Mouse (Mus musculus) kidney, adult 8-10 months (tissue): ENCODE measurements around the gene Abcg4.
"Not testable (repeated sequence)": the region's sequence is repeated elsewhere in the genome, so short reads cannot be mapped to it uniquely, and the experiment has no call there.

ENCODE experiments used
- DNase-seq, 2 experiments: peaks; one replicate each; pipeline ENCODE4 v3.0.0; 2022

The Abcg4 gene

GRCm38 (mm10) chr9:44288076-44288958, at the start of gene Abcg4:
Abcg4 (minus strand) TSS chr9:44288615.
- DNase-seq: no peak

DNA sequence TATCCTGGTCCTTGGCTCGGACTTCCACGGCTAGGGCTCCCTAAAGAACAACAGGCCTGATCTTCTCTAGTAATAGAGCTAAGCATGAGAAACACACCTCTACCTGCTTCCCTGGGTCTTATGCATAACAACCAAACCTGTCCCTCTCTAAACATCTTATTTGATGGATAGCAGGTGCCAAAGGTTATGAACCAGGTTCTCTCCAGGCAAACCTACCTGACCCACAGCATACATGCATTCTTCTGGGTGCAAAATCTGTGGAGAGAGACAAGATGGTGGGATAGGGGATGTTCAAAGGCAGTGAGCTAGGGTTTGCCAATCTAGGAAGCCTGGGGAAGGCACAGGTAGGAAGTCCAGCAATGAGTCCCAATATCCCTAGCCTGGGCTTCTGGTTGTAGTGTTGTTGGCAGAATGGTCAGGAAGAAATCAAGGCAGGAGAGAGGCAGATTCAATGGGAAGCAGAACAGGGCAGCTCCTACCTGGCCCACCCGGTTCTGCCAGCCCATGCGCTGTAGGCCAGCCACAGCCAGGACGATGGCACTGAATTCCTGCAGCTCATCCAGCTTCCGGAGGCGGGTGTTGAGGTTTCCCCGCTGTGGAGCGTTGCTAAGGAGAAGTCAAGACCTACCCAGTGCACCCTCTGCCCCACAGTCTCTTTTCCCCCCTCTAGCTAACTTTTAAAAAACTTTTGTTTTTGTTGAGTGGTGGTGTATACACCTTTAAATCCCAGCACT, 49.2 kb upstream of the Abcg4 start:
- no peak for DNase-seq

DNA sequence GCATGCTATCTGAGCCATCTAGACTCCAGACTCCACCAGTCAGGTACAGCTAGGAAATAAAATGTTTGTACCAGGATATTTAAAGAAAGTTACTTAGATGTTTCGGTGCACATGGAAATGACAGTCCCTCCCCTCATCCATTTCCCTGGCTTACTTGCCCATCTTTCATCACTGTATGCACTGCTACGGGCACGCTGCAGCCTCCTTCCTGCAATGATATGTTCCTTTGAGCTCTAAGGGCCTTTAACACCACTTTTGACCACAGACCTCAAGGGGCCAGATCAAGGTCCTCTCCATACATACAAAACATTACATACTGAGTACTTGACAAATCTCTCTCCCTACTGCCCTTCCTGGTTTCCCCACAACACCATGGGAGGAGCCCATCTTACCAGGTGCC, 48.5 kb upstream of the Abcg4 start:
- DNase-seq: no peak

DNA sequence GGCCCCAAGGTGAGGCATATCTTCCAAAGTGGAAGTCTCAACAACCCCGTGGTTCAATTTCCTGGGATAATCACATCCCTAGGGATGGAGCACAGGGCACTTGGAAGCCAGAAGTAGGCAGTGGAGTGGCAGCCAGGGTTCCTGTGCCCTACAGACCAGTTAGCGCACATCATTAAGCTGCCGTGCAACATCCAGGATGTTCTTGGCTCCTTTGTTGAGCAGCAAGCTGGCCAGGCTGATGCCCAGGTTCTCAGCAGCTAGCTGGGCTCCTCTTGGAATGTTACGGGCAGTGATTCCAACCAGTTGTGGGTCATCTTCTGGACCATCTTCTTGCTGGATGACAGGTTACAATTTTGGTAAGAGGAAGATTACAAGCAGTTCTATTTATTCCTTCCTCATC, 48.1 kb upstream of the Abcg4 start:
- DNase-seq: not testable (repeated sequence)

- no peak for DNase-seq
These were observed 47.6 kb upstream of the Abcg4 start for GRCm38 (mm10) chr9:44336093-44336406.

- peak in 1 of 2 experiments; percentile 30 for DNase-seq
These were observed 47.1 kb upstream of the Abcg4 start for GRCm38 (mm10) chr9:44335331-44336092.

DNA sequence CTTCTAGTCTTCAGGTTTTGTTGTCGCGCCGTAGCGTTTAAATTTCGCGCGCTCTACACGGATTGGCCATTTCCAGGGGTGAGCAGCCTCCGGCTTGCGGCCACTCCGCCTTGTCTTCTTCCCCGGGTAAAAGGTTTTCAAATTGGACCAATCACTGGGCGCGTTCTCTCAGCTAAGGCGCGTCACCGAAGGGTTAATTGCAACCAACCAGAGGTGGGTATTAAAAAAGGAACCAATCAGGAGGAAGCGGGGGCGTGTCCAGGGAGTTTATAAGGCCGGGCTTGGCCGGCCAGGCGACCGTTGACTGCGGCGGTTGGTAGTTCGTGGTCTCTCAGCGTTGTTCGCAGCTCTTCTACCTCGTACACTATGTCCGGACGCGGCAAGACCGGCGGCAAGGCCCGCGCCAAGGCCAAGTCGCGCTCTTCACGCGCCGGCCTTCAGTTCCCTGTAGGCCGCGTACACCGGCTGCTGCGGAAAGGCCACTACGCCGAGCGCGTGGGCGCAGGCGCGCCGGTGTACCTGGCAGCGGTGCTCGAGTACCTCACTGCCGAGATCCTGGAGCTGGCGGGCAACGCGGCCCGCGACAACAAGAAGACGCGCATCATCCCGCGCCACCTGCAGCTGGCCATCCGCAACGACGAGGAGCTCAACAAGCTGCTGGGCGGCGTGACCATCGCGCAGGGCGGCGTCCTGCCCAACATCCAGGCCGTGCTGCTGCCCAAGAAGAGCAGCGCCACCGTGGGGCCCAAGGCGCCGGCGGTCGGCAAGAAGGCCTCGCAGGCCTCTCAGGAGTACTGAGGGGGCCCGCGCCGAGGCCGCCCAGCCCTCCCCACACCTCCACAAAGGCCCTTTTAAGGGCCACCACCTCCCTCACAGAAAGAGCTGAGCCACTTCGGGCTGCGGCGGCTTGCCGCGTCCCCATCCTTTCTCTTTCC, 46.2 kb upstream of the Abcg4 start, which contains the start of gene H2afx:
H2afx (plus strand) TSS at position 299 of the 935 bp plus-strand sequence.
- DNase-seq: peak; percentile 99 to 100

DNA sequence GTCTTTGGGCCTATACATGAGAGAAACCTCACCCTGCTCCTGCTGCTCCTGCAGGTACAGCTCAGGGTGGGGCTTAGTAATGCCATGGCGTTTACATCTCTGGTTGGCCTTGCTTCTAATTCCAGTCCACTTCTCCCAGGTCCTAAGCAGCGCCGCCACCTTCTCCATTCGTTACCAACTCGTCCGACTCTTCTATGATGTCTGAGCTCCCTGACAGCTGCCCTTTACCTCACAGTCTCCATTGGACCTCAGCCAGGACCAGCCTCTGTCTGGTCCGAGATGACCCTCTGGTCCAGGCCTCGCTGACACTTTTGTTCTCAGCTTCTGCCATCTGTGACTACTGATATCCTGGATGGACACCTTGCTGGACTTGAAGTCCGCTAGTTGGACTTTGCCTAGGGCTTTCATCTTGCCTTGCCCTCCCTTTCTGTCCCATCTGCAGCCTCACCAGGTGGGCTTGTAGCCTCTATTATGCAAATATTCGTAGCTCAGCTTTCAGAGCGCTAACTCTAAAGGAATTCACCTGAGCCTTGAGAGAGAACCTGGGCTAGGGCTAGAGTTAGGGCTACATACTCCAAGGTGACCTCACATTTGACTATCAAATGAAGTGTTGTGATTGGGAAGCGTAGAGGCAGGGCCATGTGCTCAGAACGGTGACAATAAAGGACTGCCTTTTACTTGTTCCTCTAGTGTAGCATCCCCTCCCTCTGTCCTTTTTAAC, 44.7 kb upstream of the Abcg4 start:
- DNase-seq: no peak

DNA sequence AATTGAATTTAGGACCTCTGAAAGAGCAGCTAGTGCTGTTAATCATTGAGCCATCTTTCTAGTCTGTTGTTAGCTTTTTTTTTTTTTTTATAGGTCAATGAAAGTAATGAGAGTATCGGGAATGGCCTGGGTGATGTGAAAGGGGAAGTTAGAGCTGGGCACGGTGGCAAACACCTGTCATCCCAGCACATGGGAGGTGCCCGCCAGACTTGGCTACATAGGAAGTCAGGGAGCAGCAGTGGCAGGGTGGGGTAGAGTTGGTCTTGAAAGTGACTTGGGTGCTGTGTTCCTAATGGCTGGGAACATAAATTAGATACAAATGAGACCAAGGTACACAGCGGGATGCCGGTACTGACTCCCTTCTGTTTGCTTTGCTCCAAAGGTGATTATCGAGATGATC, 42.3 kb upstream of the Abcg4 start:
- DNase-seq: no peak

DNA sequence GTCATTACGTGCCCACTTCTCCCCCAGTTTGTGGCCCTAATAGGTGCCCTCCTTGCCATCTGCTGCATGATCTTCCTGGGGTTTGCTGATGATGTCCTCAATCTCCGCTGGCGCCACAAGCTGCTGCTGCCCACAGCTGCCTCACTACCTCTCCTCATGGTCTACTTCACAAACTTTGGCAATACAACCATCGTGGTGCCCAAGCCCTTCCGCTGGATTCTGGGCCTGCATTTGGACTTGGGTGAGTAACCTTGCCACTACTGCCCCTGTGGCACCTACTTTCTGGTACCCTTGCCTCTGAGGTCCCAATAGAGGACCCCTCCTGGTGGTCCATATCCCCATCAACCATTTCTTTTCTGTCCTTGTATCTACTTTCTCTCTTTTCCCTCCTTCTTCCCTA, 39.5 kb upstream of the Abcg4 start:
- no peak for DNase-seq

DNA sequence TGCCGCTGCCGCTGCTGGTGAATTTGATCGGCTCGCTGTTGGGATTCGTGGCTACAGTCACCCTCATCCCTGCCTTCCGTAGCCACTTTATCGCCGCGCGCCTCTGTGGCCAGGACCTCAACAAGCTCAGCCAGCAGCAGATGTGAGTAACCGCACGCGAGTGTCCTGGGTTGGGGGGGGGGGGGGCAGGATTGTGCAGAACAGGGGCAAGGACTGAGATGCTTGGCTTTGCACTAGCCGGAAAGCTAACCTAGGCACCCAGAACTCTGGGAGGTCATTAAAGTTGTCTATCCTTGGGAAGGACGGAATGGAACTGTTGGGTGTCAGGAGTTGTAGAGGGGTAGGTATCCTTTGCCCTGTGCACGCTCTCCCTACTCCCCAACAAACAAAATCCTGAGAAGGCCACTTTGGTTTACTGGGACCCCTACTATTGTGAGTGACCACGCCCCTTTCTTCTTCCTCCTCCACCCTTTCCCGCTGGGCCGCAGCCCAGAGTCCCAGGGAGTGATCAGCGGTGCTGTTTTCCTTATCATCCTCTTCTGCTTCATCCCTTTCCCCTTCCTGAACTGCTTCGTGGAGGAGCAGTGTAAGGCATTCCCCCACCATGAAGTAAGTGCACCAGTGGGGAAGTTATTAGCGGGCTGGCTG, 38.8 kb upstream of the Abcg4 start:
- DNase-seq: no peak

DNA sequence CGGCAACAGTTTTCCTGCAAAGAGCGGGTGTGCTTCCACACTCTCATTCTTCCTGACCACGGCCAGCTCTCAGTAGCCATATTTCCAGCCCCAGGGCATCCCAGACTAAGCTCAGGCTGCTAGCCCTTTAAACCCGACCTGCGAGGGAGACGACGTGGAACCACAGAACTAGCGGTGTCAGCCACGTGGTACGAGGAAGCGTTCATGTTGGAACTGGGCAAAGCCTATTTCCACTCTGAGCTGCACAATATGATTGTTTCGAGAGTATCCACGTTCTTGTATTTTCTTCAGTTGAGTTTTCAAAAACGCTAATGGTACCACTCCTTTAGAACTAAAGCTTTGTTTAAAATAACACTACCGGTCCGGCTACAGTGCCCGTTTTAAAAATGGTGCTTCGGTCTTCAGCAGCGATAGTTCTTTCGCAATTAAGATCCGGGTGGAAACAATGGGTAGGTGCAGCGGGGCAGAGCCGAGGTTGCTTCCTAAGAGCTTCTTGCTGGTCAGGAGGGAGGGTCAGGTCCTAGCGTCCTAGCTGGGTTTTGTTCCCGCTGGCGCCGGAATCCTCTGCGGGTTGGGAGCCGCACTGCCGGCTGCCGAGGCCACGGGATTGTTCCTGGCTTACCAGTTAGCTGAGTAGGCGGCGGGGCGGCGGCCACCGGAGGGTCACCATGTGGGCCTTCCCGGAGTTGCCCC, 38.1 kb upstream of the Abcg4 start:
- DNase-seq: peak; percentile 89 to 90

GRCm38 (mm10) chr9:44325768-44326370, 37.5 kb upstream of the Abcg4 start, which contains the start of gene Dpagt1:
Dpagt1 (plus strand) TSS chr9:44326019.
- DNase-seq: no peak

- DNase-seq: not testable (repeated sequence)
These were observed 36.8 kb upstream of the Abcg4 start for GRCm38 (mm10) chr9:44325032-44325767.

DNA sequence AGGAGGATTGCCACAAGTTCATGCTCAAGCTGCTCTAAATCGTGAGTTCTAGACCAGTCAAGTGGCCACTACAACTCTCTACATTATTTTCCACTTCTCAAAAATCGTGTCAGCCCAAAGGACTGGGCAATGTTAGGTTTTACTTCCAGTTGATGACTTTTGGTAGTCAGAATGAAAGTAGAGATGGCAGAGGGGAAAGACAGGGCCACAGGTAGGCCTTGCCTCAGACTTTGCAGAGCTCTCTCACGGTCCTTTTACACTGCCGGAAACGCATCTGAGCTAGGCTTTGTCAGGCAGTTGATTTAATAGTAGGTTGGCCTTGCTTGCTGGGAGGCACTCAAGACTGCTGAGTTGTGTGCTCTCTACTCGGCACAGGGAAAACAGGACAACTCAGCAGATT, 35.7 kb upstream of the Abcg4 start:
- no peak for DNase-seq

DNA sequence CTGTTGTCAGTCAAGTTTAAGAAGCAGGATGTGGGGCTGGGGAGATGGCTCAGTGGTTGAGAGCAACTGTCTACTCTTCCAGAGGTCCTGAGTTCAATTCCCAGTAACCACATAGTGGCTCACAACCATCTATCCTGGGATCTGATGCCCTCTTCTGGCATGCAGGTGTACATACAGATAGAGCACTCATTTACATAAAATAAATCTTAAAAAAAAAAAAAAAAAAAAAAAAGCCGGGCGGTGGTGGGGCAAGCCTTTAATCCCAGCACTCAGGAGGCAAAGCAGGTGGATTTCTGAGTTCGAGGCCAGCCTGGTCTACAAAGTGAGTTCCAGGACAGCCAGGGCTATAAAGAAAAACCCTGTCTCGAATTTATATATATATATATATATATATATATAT, 35.2 kb upstream of the Abcg4 start:
- not testable (repeated sequence) for DNase-seq

- DNase-seq: no peak
These were observed 32.4 kb upstream of the Abcg4 start for GRCm38 (mm10) chr9:44320799-44321133.

DNA sequence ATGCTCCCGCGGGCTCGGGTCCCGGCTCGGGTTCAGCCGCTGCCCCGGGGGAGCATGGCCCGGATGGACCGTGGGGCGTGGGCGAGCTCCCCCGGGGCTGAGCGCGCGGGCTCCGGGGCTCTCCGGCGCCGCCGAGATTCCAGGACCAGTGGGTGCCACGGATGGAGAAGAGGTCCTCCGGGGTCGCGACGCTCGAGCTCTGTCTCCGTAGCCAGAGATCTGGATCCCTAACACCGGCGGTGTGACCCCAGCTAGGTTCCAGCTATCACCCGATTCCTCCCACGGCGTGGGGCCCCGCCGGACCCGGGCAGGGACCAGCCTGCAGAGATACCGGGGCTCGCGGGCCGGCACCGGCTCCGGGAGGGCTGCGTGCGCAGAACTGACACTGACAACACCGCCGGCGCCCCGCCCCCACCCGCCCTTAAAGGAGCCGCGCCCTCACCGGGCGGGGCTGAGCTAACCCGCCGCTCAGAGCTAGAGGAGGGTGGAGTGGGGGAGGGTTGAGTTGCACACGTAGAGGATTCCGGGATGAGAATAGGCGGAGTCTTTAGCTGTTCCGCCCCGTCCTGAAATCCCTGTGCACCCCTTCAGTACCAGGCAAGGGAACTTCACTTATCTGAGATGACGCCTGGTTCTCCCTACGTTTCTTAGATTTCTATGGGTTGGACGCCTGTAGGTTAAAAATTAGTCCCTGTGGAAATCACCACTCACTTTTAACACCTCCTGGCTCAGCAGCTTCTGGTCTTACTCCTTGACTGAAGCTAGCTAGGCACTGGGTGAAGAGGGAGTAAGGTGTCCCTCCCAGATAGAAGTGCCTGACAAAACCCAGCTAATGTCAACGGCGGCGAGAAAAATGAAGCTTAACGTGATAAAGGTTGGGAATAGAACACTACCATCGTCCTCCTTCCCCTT, 31.7 kb upstream of the Abcg4 start, which contains the start of gene C2cd2l:
C2cd2l (minus strand) TSS at position 399 of the 912 bp plus-strand sequence.
- DNase-seq: peak; percentile 92 to 95
